Mouse (Mus musculus): ENCODE data around the gene Rbm8a2.

GRCm38 (mm10) chr1:175967004-175967745, 11.7 kb downstream of the Rbm8a2 start:
- TF ChIP-seq POLR2A (IDR thresholded peaks at IDR 0.05; ENCODE audit: insufficient read depth, low read depth, low read length) (no peak), CTCF (IDR thresholded peaks at IDR 0.05; ENCODE audit: insufficient read depth, low read depth, low read length) (no peak)

Measured in olfactory bulb, adult 2 months (tissue).